Mouse (Mus musculus): ENCODE data around the gene Ereg.

The Ereg gene

DNA sequence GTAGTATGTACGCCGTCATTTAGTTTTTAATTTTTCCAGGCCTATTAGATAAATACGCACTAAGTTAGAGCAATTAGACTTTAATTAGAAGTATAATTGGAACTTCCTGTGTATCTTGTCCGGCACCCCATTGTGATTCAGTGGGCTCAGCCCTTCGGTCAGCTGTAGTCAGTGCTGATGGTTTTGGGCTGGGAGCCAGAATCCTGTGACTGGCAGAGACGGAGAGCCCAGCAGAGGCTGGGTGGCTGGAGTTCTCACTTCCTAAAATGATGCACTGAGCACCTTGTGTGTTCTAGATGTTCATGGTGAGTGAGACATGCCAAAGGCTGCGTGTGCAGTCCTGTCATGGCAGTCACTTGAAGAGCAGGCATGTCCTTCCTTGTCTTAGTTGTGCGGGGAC lies 36.6 kb downstream of the Ereg start:
- DNase-seq (ENCODE audit: low spot score): no peak

DNA sequence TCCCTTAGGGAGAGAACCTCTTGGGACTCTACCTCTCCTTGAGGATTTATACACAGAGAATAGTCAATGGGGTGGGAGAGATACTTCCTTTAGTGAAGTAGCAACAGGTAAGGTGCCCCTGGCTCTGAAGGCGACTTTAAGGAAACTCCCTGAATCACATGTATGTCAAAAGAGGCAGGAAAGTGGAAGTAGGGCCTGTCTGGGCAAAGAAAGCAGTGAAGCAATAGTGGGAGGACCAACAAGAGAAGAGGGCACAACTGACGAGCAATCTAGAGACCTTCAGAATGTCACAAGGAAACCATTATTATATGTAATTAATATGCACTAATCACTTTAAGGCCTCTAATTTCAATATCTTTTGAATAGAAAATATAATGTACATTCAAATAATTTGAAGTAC lies 39.5 kb downstream of the Ereg start:
- DNase-seq (ENCODE audit: low spot score): no peak

- DNase-seq (ENCODE audit: low spot score): no peak
Measured at GRCm38 (mm10) chr5:91114574-91114973, 40.2 kb downstream of the Ereg start.

DNA sequence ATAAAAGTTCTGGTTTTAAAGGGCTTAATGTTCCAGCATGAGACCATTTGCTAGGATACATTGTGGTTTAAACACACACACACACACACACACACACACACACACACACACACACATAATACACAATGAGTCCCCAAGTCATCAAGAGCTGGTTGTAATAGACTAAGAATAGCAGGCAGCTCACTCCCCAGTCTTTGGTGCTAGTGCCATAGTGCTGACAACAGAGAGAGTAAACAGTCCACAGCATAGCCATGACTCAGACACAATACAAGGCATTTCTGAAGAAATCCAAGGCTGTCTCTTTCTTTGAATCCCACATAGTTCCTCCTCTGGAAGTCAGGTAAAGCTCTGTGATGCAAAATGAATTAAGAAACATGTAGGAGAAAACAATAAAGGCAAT lies 44.2 kb downstream of the Ereg start:
- DNase-seq (ENCODE audit: low spot score): no peak

DNA sequence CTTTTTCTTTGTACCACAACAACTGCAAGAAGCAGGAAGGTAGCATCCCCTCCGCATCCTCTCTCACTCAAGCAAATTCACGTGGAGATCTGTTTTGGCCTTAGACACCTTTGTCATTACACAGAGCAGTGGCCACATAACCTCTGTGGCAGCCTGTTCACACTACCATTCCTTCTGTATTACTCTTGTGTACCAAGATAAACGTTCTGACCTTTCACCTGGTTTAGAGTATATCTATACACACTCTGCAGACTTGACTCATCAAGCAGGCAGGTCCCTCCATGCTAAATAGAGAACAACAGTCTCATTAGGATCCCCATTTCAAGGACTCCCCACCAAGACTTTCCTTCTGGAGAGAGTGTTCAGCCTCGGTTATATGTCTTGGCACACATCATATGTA lies 49.0 kb downstream of the Ereg start:
- DNase-seq (ENCODE audit: low spot score): no peak

- DNase-seq (ENCODE audit: low spot score): no peak
Measured at GRCm38 (mm10) chr5:91124140-91124539, 49.7 kb downstream of the Ereg start.

GRCm38 (mm10) chr5:91126623-91127022 lies 52.2 kb downstream of the Ereg start:
- DNase-seq (ENCODE audit: low spot score): no peak

- no peak for DNase-seq (ENCODE audit: low spot score)
Measured at GRCm38 (mm10) chr5:91134961-91135360, 60.5 kb downstream of the Ereg start.

GRCm38 (mm10) chr5:91138970-91139369 lies 64.5 kb downstream of the Ereg start:
- no peak for DNase-seq (ENCODE audit: low spot score)

- DNase-seq (ENCODE audit: low spot score): peak; percentile 58
Measured at GRCm38 (mm10) chr5:91139446-91139873, 65.0 kb downstream of the Ereg start, which contains the start of gene Areg. TSS of gene Areg (plus strand) at chr5:91139599.

GRCm38 (mm10) chr5:91140896-91141448 lies 66.5 kb downstream of the Ereg start:
- DNase-seq (ENCODE audit: low spot score): no peak
